Mouse (Mus musculus) gastrocnemius, adult 8-10 months (tissue): ENCODE measurements around the gene Micu2. TPM values are rescaled to one million over a fixed set of nuclear protein-coding genes. Genes with fewer than 3 reads are reported as not detected.
"Not testable (repeated sequence)": the region's sequence is repeated elsewhere in the genome, so short reads cannot be mapped to it uniquely, and the experiment has no call there.

ENCODE experiments used
- DNase-seq, 2 experiments: peaks; one replicate each; pipeline ENCODE4 v3.0.0; 2022; ENCODE audit warnings: low spot score in 2 of 2
- total RNA-seq, 4 experiments: library from RNA; stranded (reverse); gene quantifications; 2 replicates each; pipeline ENCODE4 v1.2.4; 2022

Gene Micu2
- total RNA-seq, 4 experiments from 2014 or later, result 38.7 to 43.9 (median 41.0) TPM

GRCm38 (mm10) chr14:57967080-57967797 is 31.8 kb downstream of the Micu2 start:
- no peak for DNase-seq

- DNase-seq, result no peak
Measured at GRCm38 (mm10) chr14:57961861-57962260, 37.2 kb downstream of the Micu2 start.

- DNase-seq, result no peak
Measured at GRCm38 (mm10) chr14:57951089-57951488, 48.0 kb downstream of the Micu2 start.

DNA sequence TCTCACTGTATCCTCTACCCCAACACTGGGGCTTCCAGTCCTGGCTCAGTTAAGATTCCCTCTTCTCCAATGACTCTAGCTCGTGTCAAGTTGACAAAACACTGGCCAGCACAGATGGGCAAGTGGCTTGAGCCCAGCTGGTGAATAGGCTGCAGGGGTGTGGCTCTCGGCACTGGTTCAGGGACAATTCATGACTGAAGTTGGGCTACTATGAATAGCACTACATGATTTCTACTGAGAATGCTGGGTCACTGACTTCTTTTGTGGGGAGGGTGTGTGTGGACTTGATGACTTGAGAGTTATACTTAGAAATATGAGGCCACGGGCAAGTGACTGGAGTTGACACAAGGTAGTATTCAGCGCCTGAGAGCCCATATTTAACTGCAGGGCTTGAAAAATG is 53.2 kb downstream of the Micu2 start:
- DNase-seq, result peak; percentile 60 to 76

GRCm38 (mm10) chr14:57937297-57937696 is 61.8 kb downstream of the Micu2 start:
- no peak for DNase-seq

DNA sequence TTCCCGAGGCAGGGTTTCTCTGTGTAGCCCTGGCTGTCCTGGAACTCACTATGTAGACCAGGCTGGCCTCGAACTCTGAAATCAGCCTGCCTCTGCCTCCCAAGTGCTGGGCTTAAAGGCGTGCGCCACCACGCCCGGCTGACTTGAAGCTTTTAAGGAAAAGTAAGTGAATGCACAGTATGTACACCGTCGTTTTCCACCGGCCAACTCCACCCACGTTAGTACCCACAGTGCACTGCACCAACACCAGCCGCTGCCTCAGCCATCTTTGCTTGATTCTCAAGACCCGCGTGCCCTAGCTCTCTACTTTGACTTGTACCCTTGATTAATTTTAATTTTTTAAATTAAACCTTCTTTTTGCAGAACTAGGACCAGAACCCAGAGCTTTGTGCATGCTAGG is 64.4 kb downstream of the Micu2 start:
- DNase-seq, result no peak

GRCm38 (mm10) chr14:57933608-57934007 is 65.5 kb downstream of the Micu2 start:
- no peak for DNase-seq

DNA sequence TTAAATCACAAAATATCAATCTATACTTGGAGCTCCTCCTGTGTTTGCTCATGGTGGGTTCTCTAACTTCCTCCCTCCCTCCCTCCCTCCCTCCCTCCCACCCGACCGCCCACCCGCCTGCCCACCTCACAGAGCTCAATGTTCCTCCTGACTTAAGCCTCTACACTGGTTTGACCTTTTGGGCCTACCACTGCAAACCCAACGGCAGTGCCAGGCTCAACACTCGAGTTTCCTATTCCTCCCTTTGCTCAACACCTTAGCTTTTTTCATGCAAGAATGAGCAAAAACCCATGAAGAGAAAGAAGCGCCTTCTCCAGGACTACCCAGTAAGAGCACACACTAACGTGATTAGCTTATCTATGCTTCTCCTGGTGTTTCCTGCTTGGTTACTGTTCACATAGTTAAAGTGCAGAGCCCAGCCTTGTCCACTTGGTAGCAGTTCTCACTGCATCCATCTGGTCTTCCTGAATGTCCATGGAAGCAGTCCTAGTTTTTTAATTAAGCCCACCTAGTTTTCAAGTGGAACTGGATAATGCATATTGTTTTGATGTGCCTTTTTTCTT is 66.1 kb downstream of the Micu2 start:
- DNase-seq, result no peak

DNA sequence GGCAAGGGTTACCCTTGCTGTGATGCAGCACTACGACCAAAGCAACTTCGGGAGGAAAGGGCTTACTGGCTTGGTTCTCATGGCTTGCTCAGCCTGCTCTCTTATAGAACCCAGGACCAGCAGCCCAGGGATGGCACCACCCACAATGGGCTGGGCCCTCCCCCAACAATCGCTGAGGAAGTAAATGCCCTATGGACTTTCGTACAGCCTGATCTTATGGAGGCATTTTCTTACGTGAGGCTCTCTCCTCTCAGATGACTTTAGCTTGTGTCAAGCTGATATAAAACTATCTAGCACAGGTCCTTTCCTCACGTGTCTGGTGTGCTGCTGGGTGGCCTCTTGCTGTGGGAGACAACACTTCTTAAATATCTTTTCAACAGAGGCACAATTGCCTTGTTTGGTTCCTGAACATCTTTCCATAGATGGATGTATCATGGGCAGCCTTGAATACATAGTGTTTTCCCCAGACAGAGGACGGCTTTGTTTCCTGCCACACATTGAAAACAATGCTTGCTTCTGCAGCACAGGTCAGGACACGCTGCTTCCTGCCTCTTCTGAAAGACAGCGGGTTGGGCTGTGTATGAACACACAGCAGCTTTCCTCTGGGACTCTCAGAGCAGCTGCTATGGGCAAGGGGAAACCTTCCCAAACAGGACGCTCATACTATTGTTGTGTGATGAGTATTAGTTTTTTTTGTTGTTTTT is 77.5 kb downstream of the Micu2 start:
- DNase-seq, result no peak

- no peak for DNase-seq
Measured at GRCm38 (mm10) chr14:57920568-57921310, 78.3 kb downstream of the Micu2 start.

DNA sequence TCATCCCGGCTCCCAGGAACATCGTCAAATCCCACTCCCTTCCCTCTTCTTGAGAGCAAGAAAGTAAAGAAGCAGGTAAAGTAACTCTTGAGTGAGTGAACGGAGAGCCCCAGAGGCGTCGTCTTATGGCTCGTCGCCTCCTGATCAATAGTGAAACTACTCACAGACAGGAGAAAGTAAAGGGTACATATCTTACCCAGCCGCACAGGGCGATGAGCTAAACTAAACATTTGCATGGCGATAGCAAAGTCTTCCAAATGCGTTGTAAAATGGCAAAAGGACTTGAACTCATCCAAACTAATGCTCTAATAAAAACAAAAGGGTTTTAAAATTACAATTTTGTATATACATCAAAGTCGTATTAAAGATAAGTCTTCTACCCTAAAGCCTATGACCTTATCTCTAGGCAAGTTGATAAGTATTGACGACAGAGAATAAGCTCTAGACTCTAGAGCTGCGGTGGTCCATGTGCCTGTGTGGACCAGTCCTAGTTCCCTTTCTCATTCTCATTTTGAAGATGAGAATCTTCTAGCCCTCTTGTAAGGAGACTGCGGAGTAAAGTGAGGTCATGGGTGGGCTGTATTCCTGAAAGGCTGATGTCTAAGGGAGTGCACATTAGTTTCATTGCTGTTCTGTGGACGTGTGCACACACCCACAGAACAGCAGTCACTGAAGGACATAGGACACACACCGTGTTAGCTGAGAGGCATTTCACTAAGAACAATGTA is 79.8 kb downstream of the Micu2 start:
- DNase-seq, result no peak

DNA sequence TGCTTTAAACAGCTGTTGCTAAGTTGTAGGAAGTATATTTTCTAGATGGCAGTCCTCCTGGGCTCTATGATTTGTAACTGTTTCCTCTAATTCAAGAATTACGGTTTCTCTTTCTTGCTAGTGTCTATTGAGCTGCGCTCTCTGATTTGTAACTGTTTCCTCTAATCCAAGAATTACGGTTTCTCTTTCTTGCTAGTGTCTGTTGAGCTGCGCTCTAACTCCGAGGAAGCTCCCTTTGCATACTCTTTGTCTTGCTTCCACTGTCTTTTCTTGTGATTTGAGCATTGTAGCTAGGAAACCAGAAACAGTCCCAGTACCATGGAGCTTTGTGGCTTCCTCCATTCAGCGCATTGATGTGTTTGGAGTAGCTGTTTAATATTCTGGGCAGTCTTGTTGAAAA is 83.7 kb downstream of the Micu2 start:
- DNase-seq, result no peak

DNA sequence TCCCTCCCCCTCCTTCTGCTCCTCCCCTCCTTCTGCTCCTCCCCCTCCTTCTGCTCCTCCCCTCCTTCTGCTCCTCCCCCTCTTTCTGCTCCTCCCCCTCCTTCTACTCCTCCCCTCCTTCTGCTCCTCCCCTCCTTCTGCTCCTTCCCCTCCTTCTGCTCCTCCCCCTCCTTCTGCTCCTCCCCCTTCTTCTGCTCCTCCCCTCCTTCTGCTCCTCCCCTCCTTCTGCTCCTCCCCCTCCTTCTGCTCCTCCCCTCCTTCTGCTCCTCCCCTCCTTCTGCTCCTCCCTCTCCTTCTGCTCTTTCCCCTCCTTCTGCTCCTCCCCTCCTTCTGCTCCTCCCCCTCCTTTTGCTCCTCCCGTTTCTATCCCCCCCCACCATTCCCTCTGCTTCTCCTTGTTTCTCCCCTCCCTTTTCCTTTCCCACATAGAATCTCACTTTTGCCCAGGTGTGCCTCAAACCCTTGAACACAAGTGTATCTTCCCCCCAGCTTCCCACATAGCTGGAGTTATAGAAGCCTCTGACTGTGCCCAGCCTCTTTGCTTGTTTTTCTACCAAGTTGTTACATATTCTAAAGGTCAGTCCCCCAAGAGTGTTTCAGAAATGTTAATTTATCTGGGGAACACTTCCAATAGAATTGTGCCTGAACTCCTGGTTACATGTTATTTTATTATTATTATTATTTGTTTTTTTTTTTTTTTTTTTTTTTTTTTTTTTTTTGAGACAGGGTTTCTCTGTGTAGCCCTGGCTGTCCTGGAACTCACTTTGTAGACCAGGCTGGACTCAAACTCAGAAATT is 86.7 kb downstream of the Micu2 start:
- not testable (repeated sequence) for DNase-seq

DNA sequence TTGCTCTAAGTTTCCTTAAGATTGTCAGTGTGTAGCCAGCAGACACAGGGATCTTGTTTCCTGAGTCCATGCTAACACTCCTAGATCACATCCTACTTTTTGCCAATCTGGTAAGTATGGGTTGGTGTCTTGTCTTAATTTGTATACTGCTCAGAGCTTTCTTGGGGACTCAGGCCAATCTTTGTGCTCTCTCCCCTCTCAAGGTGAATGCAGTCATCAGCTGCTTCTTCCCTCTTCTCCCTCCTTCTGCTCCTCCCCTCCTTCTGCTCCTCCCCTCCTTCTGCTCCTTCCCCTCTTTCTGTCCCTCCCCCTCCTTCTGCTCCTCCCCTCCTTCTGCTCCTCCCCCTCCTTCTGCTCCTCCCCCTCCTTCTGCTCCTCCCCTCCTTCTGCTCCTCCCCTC is 87.3 kb downstream of the Micu2 start:
- DNase-seq, result not testable (repeated sequence)

GRCm38 (mm10) chr14:57911316-57911715 is 87.7 kb downstream of the Micu2 start:
- no peak for DNase-seq

DNA sequence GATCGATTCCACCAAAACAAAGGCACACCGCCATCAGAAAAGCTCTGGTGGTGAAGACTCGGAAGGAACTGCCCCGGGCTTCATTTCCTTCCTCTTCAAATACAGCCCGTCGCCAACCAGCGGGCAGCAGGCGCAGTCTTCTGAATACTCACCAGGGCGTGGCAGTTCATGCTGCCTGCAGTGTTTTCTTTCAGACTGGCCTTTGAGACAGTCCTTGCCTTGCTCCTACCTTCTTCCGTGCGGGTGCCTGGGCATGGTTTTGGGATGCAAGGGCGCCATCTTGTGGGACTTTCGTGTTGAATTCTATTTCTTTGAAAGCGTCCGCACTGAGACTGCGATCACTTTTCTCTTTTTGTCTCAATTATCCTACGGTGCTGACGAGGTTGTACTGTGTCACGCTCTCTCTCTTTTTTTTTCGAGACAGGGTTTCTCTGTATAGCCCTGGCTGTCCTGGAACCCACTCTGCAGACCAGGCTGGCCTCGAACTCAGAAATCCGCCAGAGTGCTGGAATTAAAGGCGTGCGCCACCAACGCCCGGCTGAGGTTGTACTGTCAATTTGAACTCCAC is 88.5 kb downstream of the Micu2 start:
- peak; percentile 62 to 73 for DNase-seq

GRCm38 (mm10) chr14:57909297-57909696 is 89.8 kb downstream of the Micu2 start:
- DNase-seq, result no peak

DNA sequence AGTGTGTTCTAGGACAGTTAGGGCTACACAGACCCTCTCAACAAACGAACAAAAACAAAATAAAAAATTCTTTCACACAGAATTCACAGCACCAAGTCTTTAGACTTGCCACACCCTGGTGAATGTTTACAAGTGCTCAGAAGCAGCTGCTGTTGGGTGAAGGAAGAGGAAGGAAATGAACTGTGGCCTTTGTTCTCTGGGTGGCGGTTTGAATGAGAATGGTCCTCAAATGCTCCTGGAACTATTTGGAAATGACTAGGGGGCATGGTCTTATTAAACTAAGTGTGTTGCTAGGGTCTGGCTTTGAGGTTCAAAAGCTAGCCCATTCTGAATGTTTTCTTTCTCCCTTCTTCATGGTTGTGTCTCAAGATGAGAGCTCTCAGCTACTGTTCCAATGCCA is 90.6 kb downstream of the Micu2 start:
- DNase-seq, result no peak

- no peak for DNase-seq
Measured at GRCm38 (mm10) chr14:57901998-57902397, 97.1 kb downstream of the Micu2 start.

DNA sequence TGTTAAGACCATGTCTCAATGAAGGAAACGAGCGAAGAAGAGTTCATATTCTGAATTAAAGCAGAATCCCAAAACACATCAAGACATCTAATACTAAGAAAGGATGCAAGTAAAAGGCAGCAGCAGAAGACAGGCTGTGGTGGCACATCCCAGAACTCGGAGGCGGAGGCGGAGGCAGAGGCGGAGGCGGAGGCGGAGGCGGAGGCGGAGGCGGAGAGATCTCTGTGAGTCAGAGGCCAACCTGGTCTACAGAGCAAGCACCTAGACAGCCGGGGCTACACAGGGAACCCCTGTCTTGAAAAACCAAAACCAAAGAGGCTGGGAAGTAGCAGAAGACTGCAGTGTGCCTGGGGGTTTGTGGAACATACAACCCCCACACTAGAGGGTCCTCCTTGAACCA is 102.2 kb downstream of the Micu2 start:
- DNase-seq, result no peak
